Mouse (Mus musculus): Measurements from ENCODE around the gene Rnf166. TPM values are rescaled to one million over a fixed set of nuclear protein-coding genes. Genes with fewer than 3 reads are reported as not detected.

Rnf166 gene
- 33.9 and 37.9 TPM in 2 replicates for polyA plus RNA-seq (2015; fragmentation: Nextera tagmentation; extraction: Ambion mirVana)

GRCm38 (mm10) chr8:122475580-122476320 is at the start of gene Rnf166, which contains the start of gene Ctu2:
Rnf166 (minus strand) TSS chr8:122476064.
Ctu2 (plus strand) TSS chr8:122476143.
- peak within 1 kb of the TSS; percentile 80 for H3K4me3 ChIP-seq
- WGBS: under 1% methylated on average over 79 of the region's 103 CpGs
- peak within 1 kb of the TSS; percentile 94 for H3K9ac ChIP-seq
- peak within 1 kb of the TSS; percentile 97 for H3K4me2 ChIP-seq
- peak within 1 kb of the TSS; percentile 89 for H3K27ac ChIP-seq (replicated peaks)
- ATAC-seq (ENCODE audit: low FRiP score, low read depth): peak; percentile 94
- H3K4me1 ChIP-seq (replicated peaks): peaks cover 28% of the 10 kb centered on the region
- H3K27me3 ChIP-seq: no peaks in the 10 kb centered on the region
- H3K9me3 ChIP-seq: no peaks in the 10 kb centered on the region
- peaks cover 35% of the 10 kb centered on the region for H3K36me3 ChIP-seq

GRCm38 (mm10) chr8:122525004-122525403 is 49.1 kb upstream of the Rnf166 start:
- ATAC-seq (ENCODE audit: low FRiP score, low read depth): no peak
- Histone ChIP-seq H3K4me3 (no peak overlapping the region), H3K27ac (replicated peaks) (no peak overlapping the region), H3K4me2 (no peak overlapping the region), H3K36me3 (no peaks in the 10 kb centered on the region), H3K9ac (no peak overlapping the region), H3K27me3 (no peaks in the 10 kb centered on the region), H3K9me3 (no peaks in the 10 kb centered on the region), H3K4me1 (replicated peaks) (peaks cover 25% of the 10 kb centered on the region)
- 73% methylated on average over 6 of the region's 6 CpGs for WGBS

GRCm38 (mm10) chr8:122524506-122524905 is 48.6 kb upstream of the Rnf166 start:
- H3K4me2 ChIP-seq: peak overlapping the region; percentile 35; the same call in 1 of the 2 replicates
- H3K9ac ChIP-seq: no peak overlapping the region
- H3K36me3 ChIP-seq: no peaks in the 10 kb centered on the region
- no peaks in the 10 kb centered on the region for H3K27me3 ChIP-seq
- ATAC-seq (ENCODE audit: low FRiP score, low read depth): no peak
- peak overlapping the region; percentile 56; the same call in 1 of the 2 replicates for H3K27ac ChIP-seq (replicated peaks)
- no peaks in the 10 kb centered on the region for H3K9me3 ChIP-seq
- H3K4me3 ChIP-seq: no peak overlapping the region
- 75% methylated on average over 6 of the region's 6 CpGs for WGBS
- peaks cover 25% of the 10 kb centered on the region for H3K4me1 ChIP-seq (replicated peaks)

- peak overlapping the region; percentile 56 for H3K27ac ChIP-seq (replicated peaks)
- peak overlapping the region; percentile 35 for H3K4me2 ChIP-seq
- no peak overlapping the region for H3K9ac ChIP-seq
- no peaks in the 10 kb centered on the region for H3K27me3 ChIP-seq
- no peak overlapping the region for H3K4me3 ChIP-seq
- no peaks in the 10 kb centered on the region for H3K36me3 ChIP-seq
- peaks cover 25% of the 10 kb centered on the region for H3K4me1 ChIP-seq (replicated peaks)
- no peaks in the 10 kb centered on the region for H3K9me3 ChIP-seq
- peak; percentile 54 for ATAC-seq (ENCODE audit: low FRiP score, low read depth)
- 13% methylated on average over 23 of the region's 23 CpGs for WGBS
These were observed 47.9 kb upstream of the Rnf166 start for GRCm38 (mm10) chr8:122523652-122524360.

GRCm38 (mm10) chr8:122522796-122523651 is 47.2 kb upstream of the Rnf166 start:
- H3K4me2 ChIP-seq: peak overlapping the region; percentile 35
- no peaks in the 10 kb centered on the region for H3K9me3 ChIP-seq
- no peaks in the 10 kb centered on the region for H3K36me3 ChIP-seq
- H3K4me1 ChIP-seq (replicated peaks): peaks cover 25% of the 10 kb centered on the region
- 56% methylated on average over 14 of the region's 14 CpGs for WGBS
- no peak overlapping the region for H3K4me3 ChIP-seq
- H3K27ac ChIP-seq (replicated peaks): peak overlapping the region; percentile 56
- H3K27me3 ChIP-seq: no peaks in the 10 kb centered on the region
- H3K9ac ChIP-seq: no peak overlapping the region
- peak; percentile 47; the same call in 1 of the 2 replicates for ATAC-seq (ENCODE audit: low FRiP score, low read depth)

GRCm38 (mm10) chr8:122520611-122521010 is 44.7 kb upstream of the Rnf166 start:
- H3K9me3 ChIP-seq: no peaks in the 10 kb centered on the region
- WGBS: 63% methylated on average over 11 of the region's 11 CpGs
- no peak overlapping the region for H3K4me2 ChIP-seq
- H3K9ac ChIP-seq: no peak overlapping the region
- H3K4me1 ChIP-seq (replicated peaks): peaks cover 25% of the 10 kb centered on the region
- no peaks in the 10 kb centered on the region for H3K36me3 ChIP-seq
- H3K4me3 ChIP-seq: no peak overlapping the region
- H3K27me3 ChIP-seq: no peaks in the 10 kb centered on the region
- no peak overlapping the region for H3K27ac ChIP-seq (replicated peaks)
- no peak for ATAC-seq (ENCODE audit: low FRiP score, low read depth)

GRCm38 (mm10) chr8:122517541-122518190 is 41.8 kb upstream of the Rnf166 start:
- Histone ChIP-seq H3K27ac (replicated peaks) (peak overlapping the region; percentile 51; the same call in 1 of the 2 replicates), H3K27me3 (no peaks in the 10 kb centered on the region), H3K4me1 (replicated peaks) (no peaks in the 10 kb centered on the region; the same call in 1 of the 2 replicates), H3K4me3 (no peak overlapping the region), H3K9ac (no peak overlapping the region), H3K36me3 (no peaks in the 10 kb centered on the region), H3K9me3 (no peaks in the 10 kb centered on the region), H3K4me2 (no peak overlapping the region)
- ATAC-seq (ENCODE audit: low FRiP score, low read depth): no peak
- WGBS: 24% methylated on average over 6 of the region's 6 CpGs

- no peaks in the 10 kb centered on the region for H3K27me3 ChIP-seq
- H3K9me3 ChIP-seq: no peaks in the 10 kb centered on the region
- no peak overlapping the region for H3K9ac ChIP-seq
- H3K4me1 ChIP-seq (replicated peaks): no peaks in the 10 kb centered on the region; the same call in 1 of the 2 replicates
- ATAC-seq (ENCODE audit: low FRiP score, low read depth): no peak
- WGBS: 91% methylated on average over 14 of the region's 14 CpGs
- no peaks in the 10 kb centered on the region for H3K36me3 ChIP-seq
- H3K4me3 ChIP-seq: no peak overlapping the region
- H3K27ac ChIP-seq (replicated peaks): no peak overlapping the region
- H3K4me2 ChIP-seq: no peak overlapping the region
These were observed 39.8 kb upstream of the Rnf166 start for GRCm38 (mm10) chr8:122515699-122516098.

GRCm38 (mm10) chr8:122512392-122512791 is 36.5 kb upstream of the Rnf166 start:
- Histone ChIP-seq H3K4me1 (replicated peaks) (no peaks in the 10 kb centered on the region; the same call in 1 of the 2 replicates), H3K27ac (replicated peaks) (no peak overlapping the region), H3K36me3 (no peaks in the 10 kb centered on the region), H3K27me3 (no peaks in the 10 kb centered on the region), H3K4me3 (no peak overlapping the region), H3K4me2 (no peak overlapping the region), H3K9me3 (no peaks in the 10 kb centered on the region), H3K9ac (no peak overlapping the region)
- no peak for ATAC-seq (ENCODE audit: low FRiP score, low read depth)
- 83% methylated on average over 7 of the region's 7 CpGs for WGBS

GRCm38 (mm10) chr8:122511552-122511951 is 35.7 kb upstream of the Rnf166 start:
- no peak for ATAC-seq (ENCODE audit: low FRiP score, low read depth)
- H3K4me2 ChIP-seq: no peak overlapping the region
- no peaks in the 10 kb centered on the region for H3K9me3 ChIP-seq
- no peaks in the 10 kb centered on the region for H3K27me3 ChIP-seq
- no peak overlapping the region for H3K9ac ChIP-seq
- H3K4me3 ChIP-seq: no peak overlapping the region
- WGBS: 79% methylated on average over 16 of the region's 16 CpGs
- H3K36me3 ChIP-seq: no peaks in the 10 kb centered on the region
- H3K4me1 ChIP-seq (replicated peaks): no peaks in the 10 kb centered on the region
- H3K27ac ChIP-seq (replicated peaks): no peak overlapping the region

- Histone ChIP-seq H3K9ac (no peak overlapping the region), H3K36me3 (no peaks in the 10 kb centered on the region), H3K4me3 (no peak overlapping the region), H3K4me1 (replicated peaks) (no peaks in the 10 kb centered on the region), H3K4me2 (no peak overlapping the region), H3K27me3 (no peaks in the 10 kb centered on the region), H3K27ac (replicated peaks) (no peak overlapping the region), H3K9me3 (no peaks in the 10 kb centered on the region)
- no peak for ATAC-seq (ENCODE audit: low FRiP score, low read depth)
- 40% methylated on average over 10 of the region's 10 CpGs for WGBS
These were observed 25.0 kb upstream of the Rnf166 start for GRCm38 (mm10) chr8:122500856-122501255.

Measured in hindbrain, embryonic 15.5 days (tissue).